Mouse (Mus musculus): ENCODE data around the gene Enox2.
"Not testable (repeated sequence)": the region's sequence is repeated elsewhere in the genome, so short reads cannot be mapped to it uniquely, and the experiment has no call there.

Enox2 gene

DNA sequence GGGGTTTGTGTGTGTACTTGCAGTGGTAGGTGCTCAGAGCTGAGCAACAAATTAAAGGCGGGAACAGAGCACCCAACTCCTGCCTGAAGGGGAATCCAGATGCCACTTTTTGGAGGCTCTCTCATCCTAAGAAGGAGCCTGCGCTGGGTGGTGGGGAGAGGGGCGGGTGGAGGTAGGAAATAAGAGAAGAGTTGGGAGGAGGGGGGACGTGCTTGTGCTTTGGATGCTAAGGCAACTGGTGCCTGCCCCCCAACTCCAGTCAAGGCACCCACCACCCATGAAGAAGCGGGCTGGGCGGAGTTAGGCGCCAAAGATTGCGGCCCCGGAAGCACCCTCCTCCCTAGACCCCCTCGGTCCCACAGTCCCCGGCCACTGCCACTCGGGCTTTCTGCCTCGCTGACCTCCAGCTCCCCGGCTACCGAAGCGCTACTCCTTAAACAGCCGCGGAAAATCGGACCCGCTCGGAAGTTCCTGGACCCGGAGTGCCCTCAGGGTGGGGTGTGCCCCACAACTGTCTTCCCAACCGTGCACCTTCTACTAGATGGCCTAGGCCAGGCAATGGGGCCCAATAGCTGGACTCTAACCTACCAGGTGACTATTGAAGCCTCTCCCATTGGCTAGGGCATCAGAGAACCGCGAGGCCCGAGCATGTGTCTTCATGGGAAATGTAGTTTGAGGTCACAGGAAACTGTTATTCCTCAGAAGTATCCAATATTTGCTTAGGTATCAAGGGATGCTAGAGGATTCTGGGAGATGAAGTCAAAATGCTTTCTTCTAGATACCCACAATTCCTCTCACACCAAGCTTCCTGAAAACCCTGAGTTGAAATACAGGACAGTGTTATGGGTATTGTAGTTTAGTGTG is at the start of gene Enox2:
Gene Enox2, minus strand, starts transcription at position 560 of the 864 bp plus-strand sequence.
- peak; percentile 89 for DNase-seq

DNA sequence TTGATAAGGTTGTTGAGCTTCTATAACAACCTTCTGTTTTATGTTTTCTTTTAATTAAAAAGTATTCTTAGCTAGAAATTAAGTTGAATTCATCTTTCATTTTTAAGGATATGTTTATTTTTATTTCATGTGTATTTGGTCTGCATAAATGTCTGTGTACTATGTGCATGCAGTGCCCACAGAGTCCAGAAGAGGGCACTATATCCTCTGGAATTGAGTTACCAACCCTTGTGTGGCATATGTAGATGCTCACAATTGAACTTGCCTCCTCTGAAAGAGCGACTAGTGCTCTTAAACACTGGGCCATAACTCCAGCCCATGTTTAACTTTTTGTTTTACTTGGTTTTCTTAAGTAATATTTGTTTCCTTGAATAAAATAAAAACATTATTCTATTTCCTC is 21.4 kb upstream of the Enox2 start:
- DNase-seq: no peak

DNA sequence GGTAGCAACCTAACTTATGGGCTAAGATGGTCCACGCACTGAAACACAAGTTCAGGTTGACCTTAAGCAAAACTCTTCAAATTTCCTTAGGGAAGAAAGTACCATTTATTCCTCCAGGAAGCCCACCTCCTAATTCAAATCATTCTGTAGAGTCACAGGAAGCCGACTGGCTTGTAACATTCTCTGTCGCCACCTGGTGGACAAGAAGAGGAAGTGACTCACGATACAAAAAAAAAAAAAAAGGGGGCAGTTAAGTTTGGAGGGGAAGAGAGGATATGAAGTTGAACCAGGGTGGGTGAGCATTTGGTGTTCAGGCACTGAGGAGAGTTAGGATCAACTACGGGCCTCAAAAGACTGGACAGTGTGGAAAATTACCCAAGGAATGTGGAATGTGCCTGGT is 18.6 kb upstream of the Enox2 start:
- no peak for DNase-seq

DNA sequence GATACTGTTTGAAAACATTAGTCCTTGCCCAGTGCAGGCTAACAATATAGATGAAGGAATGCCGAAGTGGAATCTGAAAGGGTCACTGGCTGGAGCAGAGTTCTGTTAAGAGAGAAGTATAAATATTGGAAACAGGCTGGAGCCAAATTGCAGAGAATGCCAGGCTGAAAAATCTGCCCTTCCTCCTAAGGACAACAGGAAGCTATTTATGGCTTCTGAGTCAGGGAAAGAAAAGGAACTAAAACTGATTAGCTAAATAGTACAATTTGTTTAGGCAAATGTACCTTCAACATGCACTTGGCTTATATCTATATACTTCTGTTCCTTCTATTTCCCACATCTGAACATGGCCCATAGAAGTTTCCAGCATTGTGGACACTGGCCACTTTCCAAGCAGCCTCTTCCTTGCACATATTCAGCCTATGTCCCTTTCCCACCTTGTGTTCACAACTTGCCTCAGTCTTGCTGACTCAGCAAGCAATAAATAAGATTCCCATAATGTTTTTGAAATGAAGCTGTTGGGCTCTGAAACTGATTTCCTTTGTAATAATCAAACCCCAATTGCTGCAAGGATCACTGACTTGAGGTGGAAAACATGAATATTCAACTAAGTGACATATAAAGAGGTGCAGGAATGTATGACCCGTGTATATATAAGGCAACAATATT is 8.0 kb downstream of the Enox2 start:
- DNase-seq: no peak

DNA sequence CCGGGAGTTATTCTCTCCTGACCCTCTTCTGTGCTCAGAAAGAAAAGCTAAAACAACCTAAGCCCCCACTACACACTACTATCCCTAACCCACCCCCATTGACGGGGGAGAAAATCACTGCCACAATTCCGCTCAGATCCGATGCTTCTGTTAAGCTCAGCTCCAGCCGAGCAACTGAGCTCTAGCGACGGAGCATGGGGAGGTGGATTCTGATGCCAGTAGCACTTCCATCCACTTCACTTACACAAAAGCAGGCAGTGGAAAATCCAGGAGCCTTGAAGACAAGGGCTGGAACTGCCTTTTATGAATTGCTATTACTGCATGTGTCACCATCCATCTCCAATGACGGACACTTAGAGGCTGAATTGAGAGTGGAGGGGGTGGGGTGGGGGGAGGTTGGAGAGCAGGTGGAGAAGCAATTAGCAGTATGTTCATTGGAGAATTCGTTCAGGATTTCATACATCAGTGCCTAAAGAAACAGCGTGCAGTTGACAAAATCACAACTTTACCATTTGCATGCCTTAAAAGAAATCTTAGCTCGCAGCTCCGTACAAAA is 14.5 kb downstream of the Enox2 start:
- peak; percentile 18 for DNase-seq

DNA sequence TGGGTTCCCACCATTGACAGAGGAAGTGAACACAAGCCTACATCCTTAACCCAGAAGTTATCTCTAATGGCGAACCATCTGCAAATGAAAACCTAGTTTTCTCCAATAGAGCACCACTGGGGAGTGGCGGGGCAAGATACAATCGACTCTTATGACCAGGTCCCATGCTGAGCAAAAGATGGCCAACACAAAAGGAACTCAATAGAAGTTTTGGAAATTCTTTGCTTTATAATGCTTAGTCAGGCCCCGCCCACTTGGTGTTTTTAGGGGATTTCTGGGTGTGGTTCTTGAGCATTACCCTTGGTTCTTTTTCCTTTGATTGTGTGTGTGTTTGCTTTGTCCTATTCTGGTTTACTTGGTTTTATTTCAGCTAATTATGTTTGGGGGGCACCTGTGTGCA is 37.2 kb downstream of the Enox2 start:
- DNase-seq: no peak

DNA sequence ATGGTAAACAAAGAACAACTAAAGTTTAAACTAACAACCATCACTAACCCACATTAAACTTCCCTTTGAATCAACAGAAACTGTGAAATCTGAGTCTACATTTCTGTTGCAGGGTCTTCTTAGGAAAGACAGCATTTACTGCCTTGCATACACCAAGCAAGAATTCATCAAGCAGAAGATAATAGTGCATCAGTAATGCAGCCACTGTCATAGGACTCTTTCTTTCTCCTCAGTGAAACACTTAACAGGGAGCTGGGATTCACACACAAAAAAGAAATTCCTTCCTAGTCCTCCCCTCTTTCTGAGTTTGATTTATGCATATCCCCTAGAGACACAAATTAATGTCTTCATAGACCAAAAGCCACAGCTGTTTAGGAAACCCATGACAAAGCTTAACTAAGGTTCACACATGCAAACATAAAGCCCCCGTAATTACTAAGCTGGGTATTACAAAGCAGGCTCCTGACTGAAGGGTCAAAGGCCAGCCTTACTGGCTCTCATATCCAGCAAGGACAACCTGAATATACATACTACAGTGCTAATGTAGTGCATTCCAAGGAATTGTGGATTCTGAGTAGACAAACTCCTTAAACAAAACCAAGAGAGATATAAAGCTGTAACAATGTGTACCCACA is 62.1 kb downstream of the Enox2 start:
- no peak for DNase-seq

DNA sequence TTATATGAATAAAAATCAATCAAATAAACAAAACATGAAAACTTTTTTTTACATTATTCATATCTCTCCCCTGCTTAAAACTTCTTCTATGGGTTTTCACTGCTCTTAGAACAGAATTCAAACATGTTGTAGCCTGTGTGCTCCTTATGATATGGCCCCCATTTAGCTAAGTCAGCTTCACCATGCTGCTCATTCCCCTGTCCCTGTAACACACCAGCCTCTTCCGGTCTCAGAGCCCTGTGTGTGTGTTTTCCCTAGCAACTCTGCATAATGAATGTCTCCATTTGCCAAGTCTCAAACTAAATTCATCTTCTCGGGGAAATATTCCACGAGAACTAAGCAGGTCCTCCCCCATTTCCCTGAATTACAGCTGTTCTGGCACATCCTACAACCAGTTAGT is 71.6 kb downstream of the Enox2 start:
- DNase-seq: no peak

DNA sequence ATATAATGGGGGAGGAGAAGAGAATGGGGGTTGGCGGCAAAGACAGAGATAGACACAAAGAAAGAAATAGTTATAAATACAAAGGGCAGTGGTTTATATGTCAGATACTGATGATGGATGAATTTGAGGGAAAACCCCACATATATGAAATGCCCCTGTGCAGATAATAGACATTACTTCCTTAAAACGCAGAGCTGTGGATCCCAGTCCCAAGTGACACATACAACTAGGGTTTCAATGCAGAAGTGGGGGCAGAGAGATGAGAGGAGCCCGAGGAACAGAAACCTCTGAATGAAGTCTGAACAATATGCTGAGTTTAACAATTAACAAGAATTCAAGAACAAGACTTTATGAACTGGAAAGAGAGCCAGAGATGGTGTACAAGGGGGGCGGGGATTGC is 91.7 kb downstream of the Enox2 start:
- no peak for DNase-seq

DNA sequence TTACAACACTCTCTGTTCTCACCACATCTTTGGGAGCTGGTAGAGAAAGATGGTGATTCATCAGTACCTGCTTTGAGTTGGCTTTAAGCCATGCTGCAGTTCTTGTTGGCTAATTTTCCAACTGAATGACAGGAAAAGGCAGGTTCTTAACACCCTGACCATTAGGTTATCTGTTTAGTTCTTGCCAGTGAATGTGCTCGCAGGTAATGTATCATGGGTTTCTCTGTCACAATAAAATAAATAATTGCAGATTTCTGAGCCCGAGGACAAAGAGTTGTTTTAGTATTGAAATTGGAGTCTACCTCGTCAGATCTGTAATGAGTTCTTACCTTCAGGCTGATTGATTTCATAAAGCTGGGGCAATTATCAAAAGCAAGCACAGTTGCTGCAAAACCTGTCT is 106.9 kb downstream of the Enox2 start:
- DNase-seq: peak; percentile 1

DNA sequence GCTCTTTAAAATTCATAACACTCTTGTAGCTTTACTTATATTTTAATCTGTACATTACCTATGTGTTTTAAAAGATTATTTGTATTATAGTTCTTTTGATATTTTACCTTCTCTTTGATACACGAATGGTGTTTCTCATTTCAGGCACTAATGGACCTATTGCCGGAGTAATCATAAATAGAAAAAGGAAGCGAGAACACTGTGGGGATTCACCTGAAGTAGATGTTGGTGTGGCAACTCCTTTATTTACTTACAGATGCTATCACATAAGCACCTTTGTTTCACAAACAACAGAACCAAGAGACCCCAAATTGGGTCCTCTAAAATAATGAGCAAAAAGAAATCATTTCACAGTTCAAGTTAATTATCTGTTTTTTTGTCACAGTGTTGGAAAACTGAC is 109.4 kb downstream of the Enox2 start:
- no peak for DNase-seq

DNA sequence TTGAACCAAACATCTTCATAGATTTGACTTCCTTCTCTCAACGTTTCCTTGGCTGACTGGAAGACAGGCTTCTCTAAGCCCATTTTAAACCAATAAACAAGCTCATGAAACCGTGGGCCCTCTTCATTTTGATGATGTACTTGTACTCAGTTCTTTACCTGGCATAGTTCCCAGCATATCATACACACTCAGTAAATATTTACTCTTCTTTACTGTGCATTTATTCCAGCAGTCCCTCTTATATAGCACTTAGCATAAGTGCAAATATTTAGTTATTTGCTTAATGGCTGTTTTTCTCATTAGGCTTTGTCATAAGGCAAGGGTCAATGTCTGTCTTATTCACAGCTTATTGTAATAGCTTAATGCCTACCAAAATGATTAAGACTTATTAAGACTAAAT is 133.8 kb downstream of the Enox2 start:
- DNase-seq: no peak

DNA sequence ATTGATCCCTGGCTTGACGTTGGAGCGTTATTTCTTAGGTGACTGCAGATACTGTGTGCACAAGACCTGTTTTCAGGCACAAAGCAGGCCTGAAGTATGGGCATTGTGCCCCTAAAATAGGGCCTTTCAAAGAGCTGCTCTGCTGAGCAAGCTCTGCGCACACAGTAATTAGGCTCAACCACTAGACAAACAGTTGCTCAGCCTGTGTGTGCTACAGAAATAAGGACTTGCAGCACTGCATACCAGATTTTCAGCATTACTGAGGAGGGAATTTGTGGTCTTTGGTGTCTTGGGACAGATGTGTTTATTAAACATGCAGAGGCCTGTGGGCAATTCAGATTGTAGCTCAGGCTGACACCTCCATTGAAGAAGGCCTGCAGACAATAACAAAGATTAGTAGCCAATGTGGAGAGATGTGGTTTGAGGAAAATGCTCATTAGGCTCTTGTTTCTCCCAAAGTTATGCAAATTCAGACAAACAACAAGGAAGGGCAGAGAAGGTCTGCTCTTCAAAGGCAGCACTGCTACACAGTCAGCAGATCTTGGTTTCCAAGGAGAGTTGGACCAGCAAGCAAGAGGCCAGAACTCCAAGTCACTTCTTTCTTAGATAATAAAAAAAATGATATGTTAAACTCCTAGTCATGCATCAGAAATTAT is 163.2 kb downstream of the Enox2 start:
- no peak for DNase-seq

DNA sequence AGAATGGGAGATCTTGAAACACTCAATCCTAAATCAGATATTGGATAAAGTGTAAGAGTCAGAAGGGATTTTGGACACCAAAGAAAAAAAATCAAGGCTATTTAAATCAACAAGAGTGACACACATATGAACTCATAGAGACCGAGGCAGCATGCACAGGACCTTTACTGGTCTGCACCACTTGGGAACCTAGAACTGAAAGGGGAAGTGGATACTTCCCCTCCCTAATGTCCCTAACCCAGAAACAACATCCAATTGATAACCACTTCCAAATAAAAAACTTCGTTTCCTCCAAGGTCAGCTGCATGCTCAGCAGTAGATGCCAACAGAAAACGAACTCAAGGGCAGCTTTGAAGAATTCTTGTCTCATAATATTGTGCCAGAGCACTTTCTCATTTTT is 171.6 kb downstream of the Enox2 start:
- no peak for DNase-seq

DNA sequence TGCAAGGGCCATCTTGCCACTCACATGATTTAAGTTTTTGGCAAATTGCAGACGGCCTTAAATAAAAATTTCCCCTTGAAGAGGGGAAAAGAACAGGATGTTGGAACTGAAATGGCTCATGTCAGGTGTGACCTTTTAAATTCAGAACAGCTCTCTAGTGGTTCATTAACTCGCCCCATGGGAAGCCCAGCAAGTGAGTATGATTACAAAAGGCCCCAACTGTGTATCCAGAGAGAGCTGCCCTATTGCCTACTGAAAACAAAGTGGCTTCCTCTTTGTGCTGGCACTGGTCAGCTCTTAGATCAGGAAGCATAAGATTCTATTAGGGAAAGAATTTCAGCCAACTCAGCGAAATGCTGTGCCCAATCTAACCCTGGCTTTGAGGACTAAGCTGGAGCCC is 175.6 kb downstream of the Enox2 start:
- peak; percentile 42 for DNase-seq

DNA sequence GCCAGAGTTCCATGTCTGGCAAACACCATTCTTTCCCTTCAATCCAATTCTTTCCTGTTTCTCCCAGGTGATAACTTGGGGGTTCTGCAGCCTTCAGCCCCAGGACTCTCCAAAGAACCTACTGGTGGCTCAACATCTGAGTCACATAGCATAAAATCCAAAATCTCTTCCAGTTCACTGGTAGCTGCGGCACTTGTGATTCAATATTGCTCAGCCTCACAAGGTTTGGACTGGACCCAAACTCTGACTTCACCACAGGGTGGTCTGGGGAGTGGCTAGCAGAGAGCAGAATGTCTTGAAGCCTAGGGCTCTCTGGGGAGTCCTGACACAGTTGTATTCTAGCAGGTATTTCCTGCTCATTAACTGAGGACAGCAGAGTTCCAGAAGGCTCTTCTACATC is 187.5 kb downstream of the Enox2 start:
- not testable (repeated sequence) for DNase-seq

DNA sequence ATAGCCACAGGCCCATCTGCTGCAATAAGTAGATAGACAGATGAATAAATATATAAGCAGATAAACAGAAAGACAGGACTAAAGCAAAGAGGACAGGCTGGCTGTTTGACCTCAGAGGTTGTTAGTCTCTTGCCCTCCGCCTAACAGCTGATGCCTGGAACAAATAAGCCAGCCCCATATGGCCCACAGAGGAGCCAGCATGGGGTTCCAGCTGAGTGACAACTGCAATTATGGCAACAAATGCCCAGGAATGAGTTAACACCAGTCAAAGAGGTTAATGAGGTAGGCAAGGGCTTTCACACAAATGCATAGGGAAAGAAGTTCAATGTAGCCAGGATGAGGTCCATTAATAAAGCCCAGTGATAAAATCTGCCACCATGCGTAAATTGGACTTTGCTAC is 191.8 kb downstream of the Enox2 start:
- DNase-seq: no peak

DNA sequence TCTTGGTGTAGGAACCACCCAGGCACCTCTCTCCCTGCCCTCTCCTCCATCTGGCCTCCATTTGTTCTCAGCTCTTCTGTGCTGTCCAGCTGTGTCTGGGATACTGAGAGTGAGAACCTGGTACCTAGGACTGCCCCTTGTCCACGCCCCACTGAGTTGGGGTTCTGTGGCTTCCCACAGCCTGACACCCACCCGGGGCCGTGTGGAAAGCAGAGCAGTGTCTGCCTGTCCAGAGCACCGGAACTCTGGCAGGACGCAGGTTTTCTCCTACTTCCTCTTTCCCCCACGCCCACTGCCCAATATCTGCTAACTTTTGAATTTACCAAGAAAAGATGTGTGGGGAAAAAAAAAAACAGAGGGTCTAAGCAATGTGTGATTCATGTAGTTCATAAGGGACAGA is 213.0 kb downstream of the Enox2 start:
- no peak for DNase-seq

DNA sequence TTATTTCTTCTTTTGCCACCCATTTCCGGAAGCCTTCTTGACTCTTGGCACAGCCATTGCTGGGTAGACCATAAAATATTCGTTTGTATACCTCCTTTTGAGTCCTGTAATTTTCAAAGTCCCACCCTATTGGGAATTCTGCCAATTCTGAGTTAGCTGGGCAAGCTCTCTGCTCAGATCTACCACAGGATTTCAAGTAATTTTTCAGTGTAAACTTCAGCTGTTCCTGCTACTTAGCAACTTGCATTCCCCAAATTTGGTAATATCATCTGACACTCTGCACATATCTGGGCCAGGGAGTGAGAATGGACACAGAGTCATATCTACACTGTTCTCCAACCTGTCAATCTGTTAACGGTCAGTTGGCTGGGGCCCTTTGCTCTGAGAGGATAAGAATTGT is 214.5 kb downstream of the Enox2 start:
- no peak for DNase-seq

DNA sequence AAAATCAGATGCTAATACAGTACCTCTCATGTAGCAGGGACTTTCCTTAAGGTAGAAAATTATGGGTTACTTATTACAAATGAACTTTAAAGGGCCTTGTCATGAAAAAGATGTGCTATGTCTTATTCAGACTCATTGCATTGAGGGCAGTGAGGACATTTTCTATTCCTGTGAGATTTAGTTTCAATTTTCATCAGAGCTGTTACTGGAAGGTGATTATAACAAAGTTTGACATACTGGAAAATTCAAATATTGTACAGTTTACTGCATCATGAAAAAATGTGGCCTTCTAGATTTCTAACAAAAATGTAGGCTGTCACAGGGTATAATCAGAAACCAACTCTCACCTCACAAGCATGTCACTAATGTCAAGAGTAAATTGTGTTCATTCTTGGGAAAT is 242.9 kb downstream of the Enox2 start:
- DNase-seq: no peak

DNA sequence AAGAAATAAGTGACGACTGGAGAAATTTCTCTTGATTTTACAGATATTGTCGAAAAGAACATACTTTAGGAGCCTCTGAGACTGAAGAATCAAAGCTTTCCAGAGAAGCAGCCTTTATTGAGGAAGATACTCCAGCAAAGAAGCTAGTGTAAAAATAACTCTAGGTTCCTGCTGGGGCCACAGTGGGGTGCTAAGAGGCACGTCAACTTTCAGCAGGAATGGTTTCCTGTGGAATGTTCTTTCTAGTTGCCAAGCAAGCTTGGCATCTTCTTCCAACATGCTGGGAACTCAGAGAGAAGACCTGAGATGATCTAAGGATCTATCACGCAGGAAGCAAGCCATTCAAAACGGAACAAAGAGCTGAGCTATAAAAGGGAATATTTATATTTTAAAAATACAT is 278.3 kb downstream of the Enox2 start:
- peak; percentile 6 for DNase-seq

DNA sequence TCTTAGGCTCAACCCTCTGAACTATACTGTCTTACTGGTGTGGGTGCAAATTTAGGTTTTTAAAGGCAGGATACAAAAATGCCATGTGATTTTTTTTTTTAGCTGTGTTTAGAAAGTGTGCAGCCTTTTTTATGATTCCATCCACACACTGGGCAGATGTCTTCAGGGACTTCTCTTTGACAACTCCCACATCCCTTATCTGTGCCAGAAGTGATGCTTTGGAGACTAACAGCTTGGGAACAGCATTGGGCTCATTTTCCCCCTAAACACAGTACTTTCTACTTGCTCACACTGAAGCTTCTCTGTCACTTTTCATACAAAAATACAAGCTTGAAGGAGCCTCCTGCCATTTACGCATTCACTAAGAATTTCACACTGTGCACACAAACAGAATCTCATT is 282.4 kb downstream of the Enox2 start:
- DNase-seq: no peak

DNA sequence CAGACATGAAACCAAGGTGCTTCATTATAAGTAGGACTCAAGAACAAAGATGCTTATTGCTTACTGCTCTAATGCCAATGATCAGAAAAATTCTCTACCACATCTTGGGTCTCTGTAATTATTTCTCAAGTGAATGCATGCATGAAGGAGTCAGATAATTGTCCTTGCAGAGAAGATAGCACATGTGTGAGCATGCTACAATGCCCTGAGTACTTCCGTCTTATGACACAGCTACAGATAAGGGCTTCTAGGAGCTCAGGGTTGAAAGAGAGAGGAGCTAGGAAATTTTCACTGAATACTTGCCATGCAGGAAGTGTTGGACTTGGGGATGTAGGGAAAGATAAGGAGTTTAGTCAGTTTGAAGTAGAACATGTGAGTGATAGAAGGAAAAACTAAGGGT is 285.2 kb downstream of the Enox2 start:
- DNase-seq: no peak

All from cerebellum, adult 11-12 months (tissue).